Mouse (Mus musculus) lung, postnatal 0 days (tissue): ENCODE results near the gene Pih1d1.

Source experiments
- CTCF ChIP-seq: IDR thresholded peaks from 2 replicates; pipeline ENCODE4 v1.5.1; 2016; ENCODE audit warnings: antibody characterized with exemption, mild to moderate bottlenecking
- EP300 ChIP-seq: IDR thresholded peaks from 2 replicates; pipeline ENCODE4 v1.6.1; 2016; ENCODE audit warnings: antibody characterized with exemption, mild to moderate bottlenecking, control low read depth

DNA sequence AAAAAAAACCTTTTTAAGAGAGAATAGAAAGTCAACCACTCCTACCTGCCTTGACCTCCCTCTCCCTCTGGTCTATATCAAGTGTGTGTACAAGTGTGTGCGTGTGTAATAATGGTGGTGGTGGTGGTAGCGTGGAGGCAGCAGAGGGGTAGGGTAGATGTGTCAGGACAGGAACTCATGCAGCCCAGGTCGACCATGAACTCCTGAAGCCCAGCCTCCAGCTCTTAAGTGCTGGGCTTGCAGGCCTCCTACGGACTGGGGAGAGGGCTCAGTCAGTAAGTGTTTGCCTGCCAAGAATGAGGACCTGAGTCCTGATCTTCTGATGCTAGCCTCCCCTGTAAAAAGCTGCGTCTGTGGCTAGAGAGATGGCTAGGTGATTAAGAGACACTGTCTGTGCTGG, 49.2 kb upstream of the Pih1d1 start:
- no peak for TF ChIP-seq CTCF
- TF ChIP-seq EP300 = no peak
